ENCODE assay signal across 1 mouse cellular context in the genomic region with DNA sequence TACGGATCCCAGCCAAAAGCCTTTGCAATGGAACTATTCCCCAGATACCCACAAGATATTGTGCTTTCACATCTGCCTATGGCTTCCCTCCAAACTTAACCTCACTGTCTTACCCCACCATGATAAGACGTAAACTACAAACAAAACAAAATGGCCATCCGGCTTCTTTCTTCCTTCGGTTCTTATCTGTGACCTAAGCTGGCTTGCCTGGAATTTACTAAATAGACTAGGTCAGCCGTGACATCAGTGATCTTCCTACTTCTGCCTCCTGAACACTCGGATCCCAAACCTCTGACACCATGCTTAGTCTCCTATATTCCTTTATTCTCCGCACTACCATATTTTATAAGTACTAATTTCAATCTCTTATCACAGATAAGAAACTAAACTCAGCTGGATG.
TF ChIP-seq lines count a peak whose summit lies in the region.

No protein-coding gene starts in this region.

TF ChIP-seq in CH12.LX, 34 proteins besides CTCF, POLR2A, EP300 and RAD21 (continued from another document):
- TF ChIP-seq E2F4 (IDR thresholded peaks at IDR 0.05; ENCODE audit: insufficient replicate concordance, low read depth, low read length): no peak
- no peak for TF ChIP-seq UBTF (IDR thresholded peaks at IDR 0.05; ENCODE audit: low read depth, low read length)
- 0 out of 2 replicates have a peak, but pooled peaks have one; percentile 14 for TF ChIP-seq TCF12 (IDR thresholded peaks at IDR 0.05; ENCODE audit: low read depth, low read length)
- TF ChIP-seq ETS1 (conservative IDR thresholded peaks at IDR 0.05; ENCODE audit: low read depth, low read length): no peak
- no peak for TF ChIP-seq SIN3A (IDR thresholded peaks at IDR 0.05; ENCODE audit: low read length)
- no peak for TF ChIP-seq RCOR1 (conservative IDR thresholded peaks at IDR 0.05; ENCODE audit: low read depth, low read length)
- TF ChIP-seq TBP (conservative IDR thresholded peaks at IDR 0.05; ENCODE audit: low read depth, low read length): no peak
- 0 out of 2 replicates have a peak, but pooled peaks have one; percentile 10 for TF ChIP-seq ELF1 (IDR thresholded peaks at IDR 0.05; ENCODE audit: low read depth, low read length)
- no peak for TF ChIP-seq BHLHE40 (IDR thresholded peaks at IDR 0.05; ENCODE audit: low read depth, low read length)
- TF ChIP-seq KAT2A (IDR thresholded peaks at IDR 0.05; ENCODE audit: insufficient replicate concordance, low read length): no peak
- TF ChIP-seq GABPA (IDR thresholded peaks at IDR 0.05; ENCODE audit: insufficient replicate concordance, low read depth, low read length): no peak
- TF ChIP-seq JUND (conservative IDR thresholded peaks at IDR 0.05; ENCODE audit: low read depth, low read length): no peak
- TF ChIP-seq CHD2 (IDR thresholded peaks at IDR 0.05; ENCODE audit: low read length): 0 out of 2 replicates have a peak, but pooled peaks have one; percentile 11
- TF ChIP-seq PAX5 (IDR thresholded peaks at IDR 0.05; ENCODE audit: low read length): no peak
- TF ChIP-seq IRF4 (IDR thresholded peaks at IDR 0.05; ENCODE audit: low read depth, low read length): no peak
- TF ChIP-seq MAFK (IDR thresholded peaks at IDR 0.05; ENCODE audit: insufficient replicate concordance, low read length): no peak
- no peak for TF ChIP-seq ZNF384 (IDR thresholded peaks at IDR 0.05; ENCODE audit: low read depth, low read length)
- TF ChIP-seq NRF1 (IDR thresholded peaks at IDR 0.05; ENCODE audit: low read depth, low read length): no peak
- peak; percentile 36; the same call in 1 of the 2 replicates for TF ChIP-seq MAX (IDR thresholded peaks at IDR 0.05; ENCODE audit: low read length)
- TF ChIP-seq ZC3H11A (IDR thresholded peaks at IDR 0.05; ENCODE audit: low read depth, low read length): no peak
- TF ChIP-seq ZKSCAN1 (IDR thresholded peaks at IDR 0.05; ENCODE audit: borderline replicate concordance, low read depth, low read length): no peak
- no peak for TF ChIP-seq JUN (IDR thresholded peaks at IDR 0.05; ENCODE audit: insufficient read depth, low read depth, low read length)
- TF ChIP-seq MAZ (IDR thresholded peaks at IDR 0.05; ENCODE audit: low read depth, low read length): no peak
- no peak for TF ChIP-seq MYC (IDR thresholded peaks at IDR 0.05; ENCODE audit: low read depth, low read length)
- TF ChIP-seq HCFC1 (IDR thresholded peaks at IDR 0.05; ENCODE audit: low read depth, low read length): no peak
- no peak for TF ChIP-seq POLR2AphosphoS2 (IDR thresholded peaks at IDR 0.05; ENCODE audit: low read depth, low read length)
- 0 out of 2 replicates have a peak, but pooled peaks have one; percentile 3 for TF ChIP-seq ZMIZ1 (IDR thresholded peaks at IDR 0.05; ENCODE audit: low read depth, low read length)
- TF ChIP-seq USF1 (IDR thresholded peaks at IDR 0.05; ENCODE audit: low read depth, low read length): no peak
